Mouse (Mus musculus) liver, embryonic 13.5 days (tissue): ENCODE results near the gene Maml1. TPM values are rescaled to one million over a fixed set of nuclear protein-coding genes. Genes with fewer than 3 reads are reported as not detected.

Source experiments
- ATAC-seq: fragments of 200-750 bp; cut with Nextera tagmentation; 2 replicates; pipeline ENCODE4 v1.8.0; 2017; ENCODE audit warnings: low read depth, mild to moderate bottlenecking, moderate number of reproducible peaks, moderate library complexity
- DNase-seq: peaks from one replicate; pipeline ENCODE4 v3.0.0; 2022
- H3K27ac ChIP-seq: fragments of 300-500 bp; sonication (generic); 2 replicates; pipeline ENCODE4 v1.5.1; 2015; ENCODE audit warnings: moderate library complexity, mild to moderate bottlenecking, inconsistent platforms
- H3K27me3 ChIP-seq: fragments of 300-500 bp; sonication (generic); 2 replicates; pipeline ENCODE4 v1.6.1; 2015; ENCODE audit warnings: mild to moderate bottlenecking, inconsistent platforms
- H3K36me3 ChIP-seq: fragments of 300-500 bp; sonication (generic); 2 replicates; pipeline ENCODE4 v1.6.1; 2015; ENCODE audit warnings: mild to moderate bottlenecking, inconsistent platforms
- H3K4me1 ChIP-seq: fragments of 300-500 bp; sonication (generic); replicated peaks from 2 replicates; pipeline ENCODE4 v1.6.1; 2015; ENCODE audit warnings: inconsistent platforms
- H3K4me2 ChIP-seq: fragments of 300-500 bp; sonication (generic); 2 replicates; pipeline ENCODE4 v1.6.1; 2015; ENCODE audit warnings: inconsistent platforms, mild to moderate bottlenecking, moderate library complexity
- H3K4me3 ChIP-seq: fragments of 300-500 bp; sonication (generic); replicated peaks from 2 replicates; pipeline ENCODE4 v1.5.1; 2015; ENCODE audit warnings: mild to moderate bottlenecking, inconsistent platforms
- H3K9ac ChIP-seq: fragments of 300-500 bp; sonication (generic); 2 replicates; pipeline ENCODE4 v1.6.1; 2015; ENCODE audit warnings: mild to moderate bottlenecking, inconsistent platforms
- H3K9me3 ChIP-seq: fragments of 300-500 bp; sonication (generic); replicated peaks from 2 replicates; pipeline ENCODE4 v1.6.1; 2016; ENCODE audit warnings: inconsistent platforms
- WGBS: fragments of 180-500 bp; shearing (Covaris S2); methylation state at CpG from one replicate; pipeline ENCODE4 v1.1.7; 2015; ENCODE audit not compliant: insufficient replicate concordance; 5-methylcytosine and 5-hydroxymethylcytosine counted together
- microRNA-seq: library from miRNA; unstranded; fragments of <30 nt; microRNA quantifications from one replicate; pipeline ENCODE4, GENCODE M21; 2016
- polyA plus RNA-seq: library from polyadenylated mRNA; unstranded; fragments of >200 nt; fragmentation: Nextera tagmentation; extraction: Ambion mirVana; gene quantifications from 2 replicates; pipeline ENCODE4 v1.2.1, GENCODE M21; 2015

Gene Maml1
- polyA plus RNA-seq, 1 experiment from 2014 or later, result 1.4 TPM

DNA sequence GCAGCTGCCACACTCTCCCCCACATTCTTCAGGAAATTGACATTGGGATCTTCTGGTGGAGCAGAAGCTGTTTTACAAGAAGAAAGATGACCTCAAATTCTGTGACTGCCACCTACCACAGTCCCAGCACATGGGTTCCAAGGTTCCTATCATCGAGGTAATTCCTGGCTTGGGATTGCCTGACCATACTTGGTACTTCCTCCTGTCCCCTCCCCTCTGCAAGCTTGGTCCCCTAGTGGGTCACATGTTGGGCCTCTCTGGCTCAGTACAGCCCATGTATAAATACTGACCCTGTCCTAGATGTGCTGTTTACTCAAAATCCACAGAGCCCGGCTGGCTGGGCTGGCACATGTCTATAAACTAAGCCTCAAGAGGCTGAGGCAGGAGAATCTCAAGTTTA lies 86.1 kb downstream of the Maml1 start:
- ATAC-seq (no peak), DNase-seq (no peak)
- Histone ChIP-seq H3K36me3 (peaks cover 72% of the 10 kb centered on the region), H3K27ac (no peak overlapping the region), H3K9ac (no peak overlapping the region), H3K27me3 (no peaks in the 10 kb centered on the region), H3K4me3 (no peak overlapping the region), H3K9me3 (no peaks in the 10 kb centered on the region), H3K4me2 (no peak overlapping the region), H3K4me1 (peaks cover 64% of the 10 kb centered on the region)
- 81% methylated on average over 2 of the region's 2 CpGs for WGBS

Small RNA genes within 50 kb of the gene (microRNA-seq; reads per million reads assigned to microRNA genes)
- gene Mir6919, result not detected

Other genes starting within 250 kb of the Maml1 start
- 10.9 and 13.7 TPM in 2 replicates for gene Tbc1d9b, start 160.9 kb downstream of the Maml1 start, polyA plus RNA-seq
- 8.1 and 8.5 TPM in 2 replicates for gene Mrnip, start 117.9 kb downstream of the Maml1 start, polyA plus RNA-seq
- gene Sqstm1, start 81.5 kb downstream of the Maml1 start, polyA plus RNA-seq, result 132 and 133 TPM in 2 replicates
- 11.4 and 12.1 TPM in 2 replicates for gene Mgat4b, start 81.4 kb downstream of the Maml1 start, polyA plus RNA-seq
- gene Ltc4s, start 53.7 kb downstream of the Maml1 start, polyA plus RNA-seq, result 0.49 and 0.99 TPM in 2 replicates
- 213 and 261 TPM in 2 replicates for gene Canx, start 33.4 kb upstream of the Maml1 start, polyA plus RNA-seq
- not detected in 2 replicates for gene Cby3, start 62.2 kb upstream of the Maml1 start, polyA plus RNA-seq
- 124 and 144 TPM in 2 replicates for gene Hnrnph1, start 84.7 kb upstream of the Maml1 start, polyA plus RNA-seq
- 8.2 and 9.8 TPM in 2 replicates for gene Rufy1, start 138.8 kb upstream of the Maml1 start, polyA plus RNA-seq